Mouse (Mus musculus): Measurements from ENCODE around the gene Iqsec1. TPM values are rescaled to one million over a fixed set of nuclear protein-coding genes. Genes with fewer than 3 reads are reported as not detected.

The Iqsec1 gene
- total RNA-seq (2012; rRNA removed) (62.4 and 83.5 TPM in 2 replicates), total RNA-seq (2014; rRNA removed) (11.2 and 17.0 TPM in 2 replicates), polyA plus RNA-seq (2012; ENCODE audit: insufficient read length, low read depth) (75.8 and 90.4 TPM in 2 replicates)

DNA sequence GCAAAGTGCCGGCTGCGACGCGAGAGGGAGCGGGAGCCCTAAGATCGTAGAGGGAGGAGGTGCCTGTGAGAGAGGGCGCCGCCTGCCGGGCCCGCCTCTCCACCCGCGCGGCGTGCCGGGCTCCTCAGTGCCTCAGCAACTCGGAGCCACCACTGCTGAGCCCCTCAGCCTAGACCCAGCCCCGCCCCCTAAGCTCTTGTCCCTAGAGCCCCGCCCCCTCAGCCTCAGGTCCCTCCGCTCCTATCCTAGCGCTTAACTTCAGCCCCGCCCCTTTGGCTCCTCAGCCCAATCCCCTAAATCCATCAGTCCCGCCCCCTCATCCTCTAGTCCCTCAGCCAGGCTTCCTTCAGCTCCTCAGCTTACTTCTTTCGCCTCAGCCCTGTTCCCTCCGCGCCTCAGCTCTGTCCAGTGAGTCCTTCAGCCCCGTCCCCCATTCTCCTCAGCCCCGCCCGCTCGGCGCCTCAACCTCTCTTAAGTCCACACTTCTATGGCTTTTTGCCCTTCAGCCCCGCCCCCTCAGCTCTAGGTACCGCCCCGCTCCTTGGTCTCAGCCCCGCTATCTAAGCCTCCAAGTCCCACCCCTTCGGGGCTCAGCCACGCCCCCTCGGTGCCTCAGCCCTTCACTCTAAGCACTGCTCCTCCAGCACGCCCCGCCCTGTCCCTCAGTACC, at the start of gene Iqsec1:
TSS of gene Iqsec1 (minus strand) at position 38 of the 670 bp plus-strand sequence.
- peak within 1 kb of the TSS in 2 of 3 experiments; percentile 22 to 64 for H3K4me3 ChIP-seq (replicated peaks in 1 of 3; ENCODE audit: low read depth in 2 of 3, low read length in 2 of 3, poor library complexity in 1 of 3)
- DNase-seq (ENCODE audit: extremely low read depth), result peak; percentile 74
- H3K27ac ChIP-seq (ENCODE audit: insufficient read depth, low read depth), result no peak within 1 kb of the TSS
- H3K36me3 ChIP-seq (replicated peaks in 1 of 2; ENCODE audit: control insufficient read depth in 1 of 2, insufficient read depth in 1 of 2, low read length in 1 of 2), result no peaks in the 10 kb centered on the region
- H3K4me1 ChIP-seq (ENCODE audit: control insufficient read depth in 1 of 2, insufficient read depth in 2 of 2), result peaks cover 0 to 2% of the 10 kb centered on the region in 2 experiments; a peak in 2 of 4 replicates
- TF ChIP-seq SMC3 (IDR thresholded peaks at IDR 0.05; ENCODE audit: low read depth, low read length), result peak; percentile 29
- peak in 1 of 2 experiments; percentile 56; a peak in 2 of 4 replicates for TF ChIP-seq CTCF (conservative IDR thresholded peaks at IDR 0.05 in 1 of 2, IDR thresholded peaks at IDR 0.05 in 1 of 2; ENCODE audit: low read depth in 2 of 2, low read length in 2 of 2)
- TF ChIP-seq MAZ (IDR thresholded peaks at IDR 0.05; ENCODE audit: low read depth, low read length), result 0 out of 2 replicates have a peak, but pooled peaks have one; percentile 40
- TF ChIP-seq ZNF384 (IDR thresholded peaks at IDR 0.05; ENCODE audit: low read depth, low read length), result no peak
- no peak for TF ChIP-seq JUN (IDR thresholded peaks at IDR 0.05; ENCODE audit: insufficient read depth, low read depth, low read length)
- in situ Hi-C loops (cut with MboI; ENCODE audit: low pct_ligation_motif_present, low pct_unique_long_range_greater_than_20kb, low sequenced_read_pairs) (no loop called here), dilution Hi-C loops (cut with MboI; ENCODE audit: extremely low pct_ligation_motif_present, extremely low pct_unique_long_range_greater_than_20kb, low sequenced_read_pairs) (no loop called here)
- peak within 1 kb of the TSS; percentile 74 for H3K4me2 ChIP-seq (ENCODE audit: insufficient read depth, low read depth, poor library complexity, severe bottlenecking)
- peaks cover 58% of the 10 kb centered on the region for H3K27me3 ChIP-seq (replicated peaks)
- peaks cover 27% of the 10 kb centered on the region for H3K9me3 ChIP-seq (replicated peaks; ENCODE audit: low read length)
- H3K9ac ChIP-seq (ENCODE audit: insufficient read depth, low read depth), result no peak within 1 kb of the TSS
- H3K79me2 ChIP-seq (replicated peaks; ENCODE audit: control insufficient read depth, extremely low read depth, insufficient read depth, poor library complexity, severe bottlenecking), result no peaks in the 10 kb centered on the region

DNA sequence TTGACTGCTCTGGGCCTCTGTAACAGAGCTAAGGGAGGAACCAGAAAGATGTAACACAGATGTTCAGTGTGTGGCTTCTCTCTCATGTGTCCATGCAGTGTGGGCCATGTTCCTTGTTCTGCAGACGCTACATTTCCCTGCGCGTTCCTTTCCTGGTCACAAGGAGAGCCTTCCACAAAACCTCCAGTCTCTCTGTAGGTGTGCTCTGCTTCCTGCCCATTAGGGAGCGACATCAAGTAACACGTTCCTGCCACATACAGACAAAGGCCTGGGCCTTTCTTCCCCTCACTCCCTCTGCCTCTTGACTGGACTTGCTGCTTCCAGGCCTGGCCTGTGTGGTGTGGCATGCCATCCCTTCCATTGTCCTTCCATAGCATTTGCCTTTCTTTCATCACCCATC, 39.8 kb upstream of the Iqsec1 start:
- H3K9ac ChIP-seq (ENCODE audit: insufficient read depth, low read depth), result no peak overlapping the region
- H3K79me2 ChIP-seq (replicated peaks; ENCODE audit: control insufficient read depth, extremely low read depth, insufficient read depth, poor library complexity, severe bottlenecking), result no peaks in the 10 kb centered on the region
- H3K4me2 ChIP-seq (ENCODE audit: insufficient read depth, low read depth, poor library complexity, severe bottlenecking), result no peak overlapping the region
- dilution Hi-C loops (cut with MboI; ENCODE audit: extremely low pct_ligation_motif_present, extremely low pct_unique_long_range_greater_than_20kb, low sequenced_read_pairs) (no loop called here), in situ Hi-C loops (cut with MboI; ENCODE audit: low pct_ligation_motif_present, low pct_unique_long_range_greater_than_20kb, low sequenced_read_pairs) (no loop called here)
- no peaks in the 10 kb centered on the region for H3K4me1 ChIP-seq (ENCODE audit: control insufficient read depth in 1 of 2, insufficient read depth in 2 of 2)
- TF ChIP-seq MAX (IDR thresholded peaks at IDR 0.05; ENCODE audit: low read length) (no peak), MYC (IDR thresholded peaks at IDR 0.05; ENCODE audit: low read depth, low read length) (no peak), POLR2AphosphoS2 (IDR thresholded peaks at IDR 0.05; ENCODE audit: low read depth, low read length) (no peak), BHLHE40 (IDR thresholded peaks at IDR 0.05; ENCODE audit: low read depth, low read length) (no peak), SMC3 (IDR thresholded peaks at IDR 0.05; ENCODE audit: low read depth, low read length) (no peak), CHD2 (IDR thresholded peaks at IDR 0.05; ENCODE audit: low read length) (no peak), E2F4 (IDR thresholded peaks at IDR 0.05; ENCODE audit: insufficient replicate concordance, low read depth, low read length) (no peak), HCFC1 (IDR thresholded peaks at IDR 0.05; ENCODE audit: low read depth, low read length) (no peak), ZKSCAN1 (IDR thresholded peaks at IDR 0.05; ENCODE audit: borderline replicate concordance, low read depth, low read length) (no peak), NELFE (IDR thresholded peaks at IDR 0.05; ENCODE audit: low read depth, low read length) (no peak), USF1 (IDR thresholded peaks at IDR 0.05; ENCODE audit: low read depth, low read length) (no peak), IRF4 (IDR thresholded peaks at IDR 0.05; ENCODE audit: low read depth, low read length) (no peak), KAT2A (IDR thresholded peaks at IDR 0.05; ENCODE audit: insufficient replicate concordance, low read length) (no peak), MAZ (IDR thresholded peaks at IDR 0.05; ENCODE audit: low read depth, low read length) (no peak), MXI1 (IDR thresholded peaks at IDR 0.05; ENCODE audit: low read depth, low read length) (no peak), MEF2A (IDR thresholded peaks at IDR 0.05; ENCODE audit: borderline replicate concordance, low read depth, low read length) (no peak), TBP (conservative IDR thresholded peaks at IDR 0.05; ENCODE audit: low read depth, low read length) (no peak), USF2 (conservative IDR thresholded peaks at IDR 0.05; ENCODE audit: low read depth, low read length) (no peak), ZNF384 (IDR thresholded peaks at IDR 0.05; ENCODE audit: low read depth, low read length) (no peak)
- H3K27me3 ChIP-seq (replicated peaks), result no peaks in the 10 kb centered on the region
- H3K4me3 ChIP-seq (replicated peaks in 1 of 3; ENCODE audit: low read depth in 2 of 3, low read length in 2 of 3, poor library complexity in 1 of 3), result no peak overlapping the region
- H3K36me3 ChIP-seq (replicated peaks in 1 of 2; ENCODE audit: control insufficient read depth in 1 of 2, insufficient read depth in 1 of 2, low read length in 1 of 2), result peaks cover 70 to 97% of the 10 kb centered on the region in 2 experiments
- no peaks in the 10 kb centered on the region for H3K9me3 ChIP-seq (replicated peaks; ENCODE audit: low read length)
- no peak for DNase-seq (ENCODE audit: extremely low read depth)
- H3K27ac ChIP-seq (ENCODE audit: insufficient read depth, low read depth), result no peak overlapping the region
